Mouse (Mus musculus): ENCODE measurements around the gene Ubap2. TPM values are rescaled to one million over a fixed set of nuclear protein-coding genes. Genes with fewer than 3 reads are reported as not detected.

The Ubap2 gene
- 624 and 843 TPM in 2 replicates for polyA plus RNA-seq (2012)

DNA sequence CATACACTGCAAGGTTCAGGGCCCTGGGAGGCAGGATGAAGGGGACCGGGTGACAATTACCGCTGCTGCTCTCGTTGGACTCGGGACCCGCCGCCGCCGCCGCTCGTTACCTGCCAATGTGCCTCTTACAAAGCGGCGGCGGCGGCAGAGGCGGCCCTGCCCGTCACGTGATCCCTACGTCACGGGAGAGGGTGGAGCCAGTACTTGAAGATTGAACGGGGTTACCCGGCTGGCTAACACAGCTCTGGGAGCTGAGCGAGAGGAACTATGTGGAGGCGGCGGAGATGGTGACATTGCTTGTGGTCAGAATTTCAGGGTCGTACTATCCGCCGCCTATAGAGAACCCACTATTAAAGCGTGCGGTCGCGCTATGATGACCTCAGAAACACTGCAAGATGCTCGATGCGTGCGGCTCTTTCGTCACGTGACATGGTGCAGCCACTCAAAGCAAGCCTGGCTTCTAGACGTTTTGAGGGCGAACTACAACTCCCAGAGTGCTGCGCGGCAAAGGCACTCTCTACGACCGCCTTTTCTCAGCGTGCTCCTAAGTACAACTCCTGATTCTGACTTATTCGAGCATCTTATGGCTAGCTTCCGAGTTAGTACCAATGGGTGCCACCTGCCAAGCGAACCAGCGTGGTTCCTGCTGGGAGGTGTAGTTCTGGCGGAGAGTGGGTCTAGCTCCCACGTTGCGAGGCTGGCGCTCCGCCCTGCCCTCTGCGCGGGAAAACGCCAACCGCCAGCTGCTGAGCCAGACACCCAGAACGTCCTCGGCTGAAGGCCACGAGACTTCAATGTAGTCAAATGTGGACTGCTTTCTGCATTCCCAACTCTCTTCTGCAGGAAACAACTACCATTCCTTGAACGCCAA, at the start of gene Ubap2:
Gene Ubap2, minus strand, starts transcription at position 165 of the 871 bp plus-strand sequence.
- no peak for TF ChIP-seq GATA1 (IDR thresholded peaks at IDR 0.05; ENCODE audit: low read length)

DNA sequence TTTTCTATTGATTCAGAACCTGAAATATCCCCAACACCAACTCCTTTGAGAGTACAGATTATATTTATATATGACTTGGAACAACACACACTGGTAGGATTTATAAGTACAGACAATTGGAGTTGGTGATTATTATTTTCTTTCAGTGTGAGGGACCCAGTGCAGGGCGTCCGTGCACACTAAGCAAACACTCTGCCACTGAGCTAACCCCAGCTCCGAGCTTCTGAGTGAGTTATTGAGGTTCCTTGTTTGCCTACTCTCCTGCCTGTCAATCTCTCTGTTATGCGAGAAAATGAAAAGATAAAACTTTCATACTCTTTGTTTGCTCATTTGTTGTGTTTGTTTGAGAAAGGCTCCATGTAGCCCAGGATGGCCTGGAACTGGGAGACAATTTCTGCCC, 46.0 kb upstream of the Ubap2 start:
- no peak for TF ChIP-seq GATA1 (IDR thresholded peaks at IDR 0.05; ENCODE audit: low read length)

DNA sequence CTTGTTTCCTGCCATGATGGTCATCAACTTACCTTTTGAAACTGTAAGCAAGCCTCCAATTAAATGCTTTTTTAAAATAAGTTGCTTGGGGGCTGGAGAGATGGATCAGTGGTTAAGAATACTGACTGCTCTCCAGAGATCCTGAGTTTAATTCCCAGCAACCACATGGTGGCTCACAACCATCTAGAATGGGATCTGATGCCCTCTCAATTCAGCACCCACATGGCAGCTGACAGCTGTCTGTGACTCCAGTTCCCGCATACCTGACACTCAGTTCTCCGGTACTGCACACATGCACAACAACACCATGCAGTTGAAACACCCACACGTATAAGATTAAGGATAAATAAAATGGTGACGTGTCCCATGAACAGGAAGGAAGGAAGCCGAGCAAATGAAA, 43.3 kb upstream of the Ubap2 start:
- TF ChIP-seq GATA1 (IDR thresholded peaks at IDR 0.05; ENCODE audit: low read length): no peak

DNA sequence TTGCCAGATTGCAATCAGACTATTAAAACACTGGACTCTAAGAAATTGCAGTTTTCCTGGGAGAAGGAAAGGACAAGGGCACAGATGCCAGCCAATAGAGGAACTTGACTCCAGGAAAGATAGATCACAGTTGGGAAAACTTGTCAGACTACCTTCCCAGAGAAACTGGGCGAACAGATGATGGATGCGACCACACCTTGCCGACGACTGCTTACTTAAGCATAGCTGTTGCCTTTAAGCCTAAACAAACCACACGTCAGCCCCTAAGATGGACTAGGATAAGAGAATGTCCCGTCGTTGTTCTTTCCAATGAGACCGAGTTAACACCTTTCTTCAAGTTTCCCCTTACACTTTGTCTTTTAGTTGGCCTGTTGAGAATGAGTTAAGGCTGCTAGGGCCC, 40.2 kb upstream of the Ubap2 start:
- no peak for TF ChIP-seq GATA1 (IDR thresholded peaks at IDR 0.05; ENCODE audit: low read length)

DNA sequence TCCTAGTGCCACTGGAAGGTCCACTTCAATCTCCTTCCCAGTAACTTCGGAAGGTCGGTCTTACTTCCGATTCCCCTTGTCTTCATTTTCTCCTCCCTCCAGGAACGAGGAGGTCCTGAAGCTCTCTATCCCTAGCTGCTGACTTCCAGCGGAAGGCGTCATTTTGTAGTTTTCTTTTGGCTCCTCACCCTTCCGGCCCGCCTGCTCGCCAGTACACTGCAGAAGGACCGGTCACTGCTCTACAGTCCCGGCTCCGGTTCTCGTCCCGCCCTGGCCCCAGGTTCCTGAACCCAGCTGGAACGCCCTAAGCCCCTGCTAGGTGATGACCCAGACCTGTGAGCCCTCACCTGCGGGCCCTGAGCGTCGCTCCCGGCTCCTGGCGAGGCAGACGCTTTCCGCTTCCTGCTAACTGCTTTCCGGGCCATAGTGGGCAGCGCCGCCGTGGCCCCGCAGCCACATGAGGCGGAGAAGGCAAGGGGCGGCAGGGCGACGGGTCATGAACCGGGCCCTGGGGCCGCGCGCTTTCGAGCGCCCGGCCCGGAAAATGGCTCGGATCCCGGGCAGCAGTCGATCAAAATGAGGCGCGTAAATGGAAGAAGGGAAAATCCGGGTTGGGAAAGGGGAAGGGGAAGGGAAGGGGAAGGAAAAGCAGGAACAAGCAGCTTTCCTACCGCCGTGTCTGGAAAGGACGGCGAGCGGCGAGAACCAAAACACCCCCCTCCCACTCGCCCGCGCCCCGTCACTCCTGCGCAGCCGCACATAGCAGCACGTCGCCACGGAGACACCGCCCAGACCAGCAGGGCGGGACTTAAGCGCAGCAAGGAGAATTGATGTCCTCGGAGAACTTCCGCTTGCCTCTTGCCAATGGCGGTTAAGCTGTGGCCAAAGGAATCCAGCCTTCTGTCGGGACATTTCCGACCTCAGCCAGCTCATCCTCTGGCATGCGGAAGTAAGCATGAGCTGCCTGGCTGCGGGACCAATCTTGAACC, 39.5 kb upstream of the Ubap2 start, which contains the start of gene Dcaf12:
Gene Dcaf12, minus strand, starts transcription at position 749 of the 989 bp plus-strand sequence.
- no peak for TF ChIP-seq GATA1 (IDR thresholded peaks at IDR 0.05; ENCODE audit: low read length)

DNA sequence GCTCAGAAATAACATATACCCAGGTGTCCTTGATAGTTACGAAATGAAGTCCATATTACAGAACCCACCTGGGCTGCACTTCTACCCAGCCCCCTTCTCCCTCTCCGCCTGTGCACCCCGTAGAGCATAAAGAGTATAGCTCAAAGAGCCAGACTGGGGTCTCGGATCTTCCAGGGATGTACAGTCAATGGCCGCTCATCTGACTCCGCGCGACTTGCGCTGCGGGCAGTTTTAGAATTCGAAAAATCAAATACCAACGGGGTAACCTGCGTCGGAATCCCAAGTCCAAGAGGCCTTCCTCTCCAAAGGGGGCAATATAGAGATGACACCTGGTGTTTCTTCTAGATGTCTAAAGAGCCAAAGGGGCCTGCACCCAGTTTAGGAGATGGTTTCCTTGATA, 38.8 kb upstream of the Ubap2 start:
- no peak for TF ChIP-seq GATA1 (IDR thresholded peaks at IDR 0.05; ENCODE audit: low read length)

DNA sequence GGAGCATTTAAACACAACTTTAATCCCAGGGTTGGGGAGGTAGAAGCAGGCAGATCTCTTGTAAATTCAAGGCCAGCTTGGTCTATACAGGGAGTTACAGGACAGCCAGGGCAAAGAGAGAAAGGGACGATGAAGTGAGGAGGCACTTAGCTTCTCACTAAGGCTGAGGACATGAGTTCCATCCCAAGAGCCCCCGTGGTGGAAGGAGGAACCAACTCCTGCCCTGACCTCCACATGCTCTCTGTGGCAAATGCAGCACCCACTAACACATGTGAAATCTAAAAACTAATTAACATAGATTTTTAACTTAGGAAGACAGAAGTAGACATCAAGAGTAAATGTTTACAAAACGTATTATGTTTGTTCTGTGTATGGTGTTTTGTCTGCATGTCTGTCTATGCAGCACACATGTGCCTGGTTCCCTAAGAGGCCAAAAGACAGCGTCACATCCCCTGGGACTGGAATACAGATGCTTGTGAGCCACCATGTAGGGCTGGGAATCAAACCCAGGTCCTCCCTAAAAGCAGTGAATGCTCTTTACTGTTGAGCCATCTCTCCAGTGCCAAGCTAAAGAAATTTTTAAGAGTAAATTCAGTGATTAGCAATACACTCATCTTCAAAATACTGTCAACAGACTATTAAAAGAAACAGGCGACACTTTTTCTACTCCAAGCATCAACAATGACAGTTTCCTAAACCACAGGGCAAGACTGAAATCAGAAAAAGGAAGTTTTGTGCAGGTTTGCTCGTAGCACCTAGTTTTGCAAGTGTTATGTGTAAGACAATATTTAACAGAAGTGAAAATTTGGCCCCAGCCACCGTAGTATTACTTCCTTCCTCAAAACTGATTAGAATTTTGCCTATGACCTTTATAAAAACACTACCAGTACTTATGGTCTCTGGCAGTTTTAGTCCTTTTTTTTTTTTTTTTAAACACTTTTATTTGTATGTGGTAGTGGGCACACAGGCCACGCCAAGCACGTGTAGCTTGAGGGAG, 35.9 kb upstream of the Ubap2 start:
- no peak for TF ChIP-seq GATA1 (IDR thresholded peaks at IDR 0.05; ENCODE audit: low read length)

DNA sequence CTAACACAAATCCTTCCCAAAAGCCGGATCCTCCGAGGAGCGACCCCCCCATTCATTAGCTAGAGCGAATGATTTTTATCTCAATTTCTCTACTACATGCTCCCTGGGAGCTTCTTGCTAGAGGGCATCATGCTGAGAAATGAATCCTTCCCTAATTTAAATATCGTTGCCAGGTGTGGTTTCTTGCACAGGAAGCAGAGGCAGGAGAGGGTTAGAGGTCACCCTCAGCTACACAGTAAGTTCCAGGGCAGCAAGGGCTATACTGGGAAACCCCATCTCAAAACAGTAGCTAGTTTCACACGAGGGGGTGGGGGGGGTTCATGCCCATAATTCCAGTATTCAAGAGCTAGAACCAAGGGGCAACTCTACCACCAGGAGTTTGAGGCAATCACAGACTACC, 32.5 kb upstream of the Ubap2 start:
- no peak for TF ChIP-seq GATA1 (IDR thresholded peaks at IDR 0.05; ENCODE audit: low read length)

DNA sequence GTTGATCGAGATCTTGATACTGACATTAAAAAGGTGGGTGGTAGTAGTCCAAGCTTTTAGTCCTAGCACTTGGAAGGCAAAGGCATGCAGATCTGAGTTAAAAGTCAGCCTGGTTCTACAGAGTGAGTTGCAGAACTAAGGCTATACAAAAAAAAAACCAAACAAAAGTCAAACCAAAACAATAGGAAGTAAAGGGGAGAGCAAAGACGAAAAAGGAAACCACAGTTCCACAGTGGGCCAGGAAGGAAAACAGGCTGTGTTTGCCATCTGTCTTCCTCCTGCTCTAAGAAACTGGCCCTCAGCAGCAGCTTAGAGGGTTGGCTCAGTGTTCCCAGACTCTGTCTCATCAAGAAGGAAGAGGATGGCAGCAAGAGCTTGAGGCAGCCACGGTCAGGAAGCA, 29.4 kb upstream of the Ubap2 start:
- TF ChIP-seq GATA1 (IDR thresholded peaks at IDR 0.05; ENCODE audit: low read length): no peak

DNA sequence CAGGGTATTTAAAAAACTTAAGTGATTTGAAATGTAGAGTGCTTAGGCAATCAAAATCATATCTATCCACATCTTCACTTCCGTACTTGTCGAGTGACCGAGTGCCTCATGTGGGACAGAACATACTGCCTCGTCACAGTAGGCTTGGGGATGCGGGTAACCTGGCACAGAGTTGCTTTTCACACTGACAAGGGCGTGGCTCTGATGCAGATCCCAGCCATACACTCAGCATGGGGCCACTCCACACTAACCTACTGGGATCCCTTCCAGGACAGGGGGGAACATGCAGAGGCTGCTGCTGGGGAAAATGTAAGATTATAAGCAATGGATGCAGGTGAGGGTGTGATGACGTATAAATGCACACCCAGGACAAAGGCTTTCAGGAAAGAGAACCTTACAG, 28.7 kb upstream of the Ubap2 start:
- no peak for TF ChIP-seq GATA1 (IDR thresholded peaks at IDR 0.05; ENCODE audit: low read length)

DNA sequence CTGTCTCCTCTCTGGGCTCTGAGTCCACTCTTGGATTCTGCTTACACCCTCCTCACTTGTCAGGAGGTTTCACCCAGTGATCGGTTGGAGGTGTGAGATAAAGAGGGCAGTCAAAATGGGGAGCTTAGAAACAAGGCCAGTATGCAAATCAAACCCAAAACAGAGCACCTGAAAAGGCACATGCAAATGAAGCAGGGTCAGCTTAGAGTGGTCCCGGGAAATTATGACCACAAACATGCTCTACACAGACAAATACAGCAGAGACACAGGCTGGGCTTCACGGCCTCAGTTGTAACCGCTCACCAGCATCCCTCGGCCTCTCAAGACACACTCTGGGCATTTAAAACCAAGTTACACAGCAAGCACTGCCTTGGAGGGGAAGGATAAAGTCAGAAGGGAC, 24.0 kb upstream of the Ubap2 start:
- no peak for TF ChIP-seq GATA1 (IDR thresholded peaks at IDR 0.05; ENCODE audit: low read length)

DNA sequence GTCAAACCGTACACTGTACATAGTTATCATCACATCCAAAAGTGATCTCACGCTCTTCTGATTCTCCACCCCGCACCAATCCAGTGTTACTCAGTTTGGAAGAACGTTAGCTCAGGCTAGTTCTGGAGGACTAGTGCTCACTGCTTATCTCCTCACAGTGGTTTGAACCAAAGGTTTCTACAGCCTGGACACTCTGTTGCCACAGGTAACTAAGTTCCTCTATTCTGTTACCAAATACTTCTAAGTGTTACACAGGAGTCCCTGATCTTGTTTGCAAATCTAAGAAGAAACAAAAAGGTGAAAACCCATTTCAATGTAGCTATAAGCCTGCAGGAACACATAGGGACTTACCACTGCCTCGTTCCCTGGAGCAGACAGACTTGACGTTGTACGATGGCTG, 21.0 kb upstream of the Ubap2 start:
- no peak for TF ChIP-seq GATA1 (IDR thresholded peaks at IDR 0.05; ENCODE audit: low read length)

DNA sequence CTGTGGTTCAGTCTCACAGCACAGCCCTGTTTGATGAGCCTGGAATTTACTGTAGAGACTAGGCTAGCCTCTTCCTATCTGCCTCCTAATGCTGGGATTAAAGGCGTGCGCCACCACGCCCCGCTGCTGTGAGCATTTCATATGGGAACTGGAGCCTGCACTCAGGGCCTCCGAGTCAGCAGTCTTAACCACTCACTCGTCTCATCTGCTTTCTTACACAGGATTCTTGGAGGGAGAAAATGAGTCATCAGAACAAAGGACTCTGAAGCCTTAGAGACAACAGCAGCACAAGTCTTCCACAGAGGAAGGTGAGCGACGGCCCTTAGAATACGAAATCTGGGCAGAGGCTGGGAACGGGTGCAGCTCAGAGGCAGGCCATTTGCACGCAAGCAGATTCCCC, 20.6 kb upstream of the Ubap2 start:
- TF ChIP-seq GATA1 (IDR thresholded peaks at IDR 0.05; ENCODE audit: low read length): no peak

DNA sequence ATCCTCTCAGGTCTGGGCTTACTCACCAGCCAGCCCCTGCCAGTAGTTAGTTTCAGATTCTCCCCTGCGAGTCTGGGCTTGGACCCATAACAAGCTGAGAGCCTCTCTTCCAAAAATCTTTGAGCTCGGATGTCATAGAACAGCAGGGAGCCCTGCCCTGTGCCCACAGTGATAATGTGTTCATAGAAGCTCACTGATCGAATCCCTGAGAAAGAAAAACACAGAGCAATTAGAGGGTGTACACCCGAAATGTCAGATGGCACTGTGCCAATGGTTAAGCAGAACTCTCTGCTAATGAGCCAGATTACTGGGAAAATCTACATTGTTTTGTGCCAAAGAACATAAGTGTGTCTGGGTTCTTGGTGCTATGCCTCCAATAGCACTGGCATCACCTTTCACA, 19.0 kb upstream of the Ubap2 start:
- TF ChIP-seq GATA1 (IDR thresholded peaks at IDR 0.05; ENCODE audit: low read length): no peak

DNA sequence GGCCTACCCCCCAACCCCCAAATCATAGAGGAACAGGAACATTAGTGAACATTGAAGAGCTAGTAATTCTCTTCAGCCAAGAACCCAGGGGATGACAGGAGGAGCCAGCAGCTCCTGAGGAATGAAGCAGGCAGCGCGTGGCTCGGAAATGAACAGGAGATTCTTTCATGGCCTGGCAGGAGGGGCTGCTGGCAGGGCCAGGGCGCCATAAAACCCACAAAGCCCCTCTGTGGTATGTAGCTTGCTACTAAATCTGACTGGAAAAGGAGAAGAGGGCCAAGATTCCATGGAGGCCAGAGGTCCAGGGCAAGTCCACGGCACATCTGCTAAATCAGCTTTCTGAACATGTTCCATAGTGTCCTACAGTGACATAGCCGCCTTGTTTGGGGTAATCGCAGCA, 14.9 kb upstream of the Ubap2 start:
- no peak for TF ChIP-seq GATA1 (IDR thresholded peaks at IDR 0.05; ENCODE audit: low read length)
